In the genomic region with DNA sequence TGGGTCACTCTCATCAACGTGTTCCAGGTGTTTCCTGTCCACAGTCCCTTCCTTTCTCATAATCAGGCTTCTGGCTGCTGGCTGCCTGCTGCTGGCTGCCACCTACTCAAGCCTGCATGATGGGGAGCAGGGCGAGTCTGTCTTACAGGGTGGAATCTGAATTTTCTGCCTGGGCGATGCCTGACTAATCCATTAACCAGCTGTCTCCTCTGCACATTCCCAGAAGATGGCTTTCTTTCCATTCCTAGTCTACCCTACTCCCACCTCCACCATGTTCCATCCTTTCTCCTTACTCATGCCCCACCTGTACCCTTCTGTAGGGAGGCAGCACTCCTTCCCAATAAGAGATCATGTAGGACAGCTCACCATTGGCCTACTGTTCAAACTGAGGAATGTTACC, we compare ENCODE assay signal across 23 mouse cellular contexts. TPM values are rescaled to one million over a fixed set of nuclear protein-coding genes. Genes with fewer than 3 reads are reported as not detected.
A peak's percentile ranks its signal among the peaks of the same experiment; 100 is the strongest.
DNase-seq lines count a peak whose midpoint lies in the region; ATAC-seq and TF ChIP-seq lines count a peak whose summit lies in the region.
"Had no signal": no experiment of that assay in that cellular context is flagged by ENCODE, and none has a peak within 500 bp of the region (broad histone marks: within the 10 kb centered on the region; RNA-seq: fewer than 3 reads in every experiment).

No protein-coding gene starts in this region.

- DNase-seq in hindbrain, embryonic 14.5 days (ENCODE audit: low spot score): no peak
- peak; percentile 58 to 74 for DNase-seq in right cerebral cortex, adult 2 months (ENCODE audit: low spot score in 2 of 2)
- no peak for DNase-seq in right cerebral cortex, postnatal 4 days
- peak; percentile 34 to 48 for DNase-seq in layer of hippocampus, postnatal 36 days
- no peak for DNase-seq in gastrocnemius, adult 2 months
- DNase-seq: adrenal gland, adult 2 months; cerebellum, adult 9-10 months; gastrocnemius, postnatal 14 days; kidney, adult 18-20 months had no signal

- no peak overlapping the region for H3K9ac ChIP-seq in hindbrain, embryonic 16.5 days (ENCODE audit: low read depth, low read length)
- no peak overlapping the region for H3K9ac ChIP-seq in hindbrain, embryonic 14.5 days
- no peak overlapping the region for H3K9ac ChIP-seq in intestine, postnatal 0 days (ENCODE audit: low read depth, low read length)
- H3K9ac ChIP-seq: embryonic facial prominence, embryonic 12.5 days; forebrain, embryonic 13.5 days; heart, embryonic 15.5 days; limb, embryonic 15.5 days; neural tube, embryonic 12.5 days had no signal

- H3K9me3 ChIP-seq in hindbrain, embryonic 16.5 days (ENCODE audit: control insufficient read depth, low read length): no peaks in the 10 kb centered on the region
- H3K9me3 ChIP-seq in hindbrain, embryonic 14.5 days (ENCODE audit: control insufficient read depth, low read length): no peaks in the 10 kb centered on the region
- H3K9me3 ChIP-seq in intestine, postnatal 0 days (ENCODE audit: control insufficient read depth): no peaks in the 10 kb centered on the region
- H3K9me3 ChIP-seq: embryonic facial prominence, embryonic 12.5 days; forebrain, embryonic 13.5 days; heart, embryonic 15.5 days; limb, embryonic 15.5 days; neural tube, embryonic 12.5 days had no signal

- H3K36me3 ChIP-seq in hindbrain, embryonic 16.5 days (ENCODE audit: control insufficient read depth, insufficient read depth, low read length): no peaks in the 10 kb centered on the region
- no peaks in the 10 kb centered on the region for H3K36me3 ChIP-seq in hindbrain, embryonic 14.5 days (replicated peaks; ENCODE audit: control insufficient read depth, insufficient read depth)
- H3K36me3 ChIP-seq in intestine, postnatal 0 days (ENCODE audit: control insufficient read depth, insufficient read depth): no peaks in the 10 kb centered on the region
- H3K36me3 ChIP-seq: embryonic facial prominence, embryonic 12.5 days; heart, embryonic 15.5 days; limb, embryonic 15.5 days; neural tube, embryonic 12.5 days had no signal

- no peaks in the 10 kb centered on the region for H3K4me1 ChIP-seq in hindbrain, embryonic 16.5 days (ENCODE audit: control insufficient read depth, insufficient read depth, low read depth, low read length)
- H3K4me1 ChIP-seq in hindbrain, embryonic 14.5 days (replicated peaks; ENCODE audit: control insufficient read depth, insufficient read depth, low read length): no peaks in the 10 kb centered on the region
- no peaks in the 10 kb centered on the region for H3K4me1 ChIP-seq in intestine, postnatal 0 days (replicated peaks; ENCODE audit: control insufficient read depth, insufficient read depth, low read length)
- H3K4me1 ChIP-seq: embryonic facial prominence, embryonic 12.5 days; forebrain, embryonic 13.5 days; heart, embryonic 15.5 days; limb, embryonic 15.5 days; neural tube, embryonic 12.5 days had no signal

- H3K4me3 ChIP-seq in hindbrain, embryonic 16.5 days (ENCODE audit: low read length): no peak overlapping the region
- no peak overlapping the region for H3K4me3 ChIP-seq in hindbrain, embryonic 14.5 days (replicated peaks; ENCODE audit: low read length)
- no peak overlapping the region for H3K4me3 ChIP-seq in gastrocnemius, adult 2 months
- H3K4me3 ChIP-seq in intestine, postnatal 0 days (ENCODE audit: low read depth, low read length): no peak overlapping the region
- H3K4me3 ChIP-seq: embryonic facial prominence, embryonic 12.5 days; erythroblast, embryonic 14.5 days; forebrain, embryonic 13.5 days; heart, embryonic 15.5 days; limb, embryonic 15.5 days; neural tube, embryonic 12.5 days had no signal

- intact Hi-C loops in gastrocnemius, adult 2 months (cut with DNase I): no loop called here

- 82% methylated on average over 3 of the region's 3 CpGs for WGBS in hindbrain, embryonic 16.5 days
- 70% methylated on average over 3 of the region's 3 CpGs for WGBS in hindbrain, embryonic 14.5 days
- 62% methylated on average over 3 of the region's 3 CpGs for WGBS in intestine, postnatal 0 days

- H3K4me2 ChIP-seq in hindbrain, embryonic 16.5 days (ENCODE audit: low read length): no peak overlapping the region
- H3K4me2 ChIP-seq in hindbrain, embryonic 14.5 days (replicated peaks): no peak overlapping the region
- H3K4me2 ChIP-seq in intestine, postnatal 0 days (replicated peaks; ENCODE audit: low read depth): no peak overlapping the region
- H3K4me2 ChIP-seq: embryonic facial prominence, embryonic 12.5 days; forebrain, embryonic 13.5 days; heart, embryonic 15.5 days; limb, embryonic 15.5 days; midbrain, embryonic 11.5 days; neural tube, embryonic 12.5 days had no signal

- TF ChIP-seq CTCF in gastrocnemius, adult 2 months (IDR thresholded peaks at IDR 0.05): no peak
- TF ChIP-seq CTCF in intestine, postnatal 0 days (IDR thresholded peaks at IDR 0.05; ENCODE audit: low read depth): no peak

- peak; percentile 17; the same call in 1 of the 2 replicates for ATAC-seq in hindbrain, embryonic 16.5 days
- ATAC-seq in hindbrain, embryonic 14.5 days (ENCODE audit: low FRiP score): no peak
- no peak for ATAC-seq in intestine, postnatal 0 days
- ATAC-seq: forebrain, embryonic 13.5 days; lung, postnatal 0 days had no signal

- H3K27ac ChIP-seq in hindbrain, embryonic 16.5 days (ENCODE audit: low read depth, low read length): no peak overlapping the region
- no peak overlapping the region for H3K27ac ChIP-seq in hindbrain, embryonic 14.5 days
- H3K27ac ChIP-seq in gastrocnemius, adult 2 months: no peak overlapping the region
- no peak overlapping the region for H3K27ac ChIP-seq in intestine, postnatal 0 days (ENCODE audit: low read depth, low read length)
- H3K27ac ChIP-seq: embryonic facial prominence, embryonic 12.5 days; forebrain, embryonic 13.5 days; heart, embryonic 15.5 days; kidney, postnatal 0 days; limb, embryonic 15.5 days; neural tube, embryonic 12.5 days had no signal

- H3K27me3 ChIP-seq in hindbrain, embryonic 16.5 days (replicated peaks; ENCODE audit: control insufficient read depth, insufficient read depth, low read length): no peaks in the 10 kb centered on the region
- H3K27me3 ChIP-seq in hindbrain, embryonic 14.5 days (ENCODE audit: control insufficient read depth, insufficient read depth, low read length): no peaks in the 10 kb centered on the region
- H3K27me3 ChIP-seq in intestine, postnatal 0 days (replicated peaks; ENCODE audit: control insufficient read depth, insufficient read depth, low read length): no peaks in the 10 kb centered on the region
- H3K27me3 ChIP-seq: embryonic facial prominence, embryonic 12.5 days; forebrain, embryonic 13.5 days; heart, embryonic 15.5 days; neural tube, embryonic 12.5 days had no signal

RNA-seq across cellular contexts. Expression of a gene that starts 45.1 kb away (rescaled TPM):
- polyA plus RNA-seq in hindbrain, embryonic 16.5 days (2015; fragmentation: Nextera tagmentation; extraction: Ambion mirVana): 16.2 and 18.3 TPM in 2 replicates
- 23.9 and 26.7 TPM in 2 replicates for polyA plus RNA-seq in hindbrain, embryonic 14.5 days (2014; fragmentation: Nextera tagmentation; extraction: Ambion mirVana)
- total RNA-seq in layer of hippocampus, postnatal 36 days (2021): 1,000 to 10,000 TPM; 1,671 to 1,869 TPM
- under 1 TPM; 0.14 to 0.36 TPM for total RNA-seq in gastrocnemius, adult 2 months (2021)
- 0.09 and 0.27 TPM in 2 replicates for polyA plus RNA-seq in intestine, postnatal 0 days (2015; fragmentation: Nextera tagmentation; extraction: Ambion mirVana)
- total RNA-seq: hematopoietic stem cell, adult 5-6 weeks; monocyte, adult 5-6 weeks had no signal
- polyA plus RNA-seq: C2C12; erythroblast, embryonic 14.5 days had no signal

Comparison
In these comparisons a context has a peak if more than half of its experiments do, and no peak if none do; other contexts are left out.
1. DNase-seq: peak in right cerebral cortex, adult 2 months (2 of 2) and layer of hippocampus, postnatal 36 days (2 of 2); none in hindbrain, embryonic 14.5 days (single experiment), right cerebral cortex, postnatal 4 days (single experiment) and gastrocnemius, adult 2 months (single experiment).
2. RNA of a gene that starts 45.1 kb away (polyA plus RNA-seq): 23.9 to 26.7 TPM in hindbrain, embryonic 14.5 days and 16.2 to 18.3 TPM in hindbrain, embryonic 16.5 days; 0.09 to 0.27 TPM in intestine, postnatal 0 days; every median in the first group is over 10 times any median in the second.